Mouse (Mus musculus): ENCODE results near the gene Cfb.
"Not testable (repeated sequence)": the region's sequence is repeated elsewhere in the genome, so short reads cannot be mapped to it uniquely, and the experiment has no call there.

The Cfb gene

GRCm38 (mm10) chr17:34836856-34837221, 25.5 kb downstream of the Cfb start, which contains the start of the genes Stk19 and Dxo:
Gene Stk19 (minus strand): TSS chr17:34836945.
Gene Dxo (plus strand): TSS chr17:34837019.
- DNase-seq (ENCODE audit: low spot score): peak; percentile 96

- no peak for DNase-seq (ENCODE audit: low spot score)
Observed at GRCm38 (mm10) chr17:34836155-34836855, 26.0 kb downstream of the Cfb start.

- not testable (repeated sequence) for DNase-seq (ENCODE audit: low spot score)
Observed at GRCm38 (mm10) chr17:34830776-34831175, 31.5 kb downstream of the Cfb start.

- no peak for DNase-seq (ENCODE audit: low spot score)
Observed at GRCm38 (mm10) chr17:34814818-34815370, 47.4 kb downstream of the Cfb start.

GRCm38 (mm10) chr17:34813747-34814146, 48.6 kb downstream of the Cfb start:
- DNase-seq (ENCODE audit: low spot score): not testable (repeated sequence)

- no peak for DNase-seq (ENCODE audit: low spot score)
Observed at GRCm38 (mm10) chr17:34811275-34811674, 51.0 kb downstream of the Cfb start.

GRCm38 (mm10) chr17:34810811-34811210, 51.5 kb downstream of the Cfb start:
- not testable (repeated sequence) for DNase-seq (ENCODE audit: low spot score)

- DNase-seq (ENCODE audit: low spot score): not testable (repeated sequence)
Observed at GRCm38 (mm10) chr17:34810411-34810810, 51.9 kb downstream of the Cfb start.

GRCm38 (mm10) chr17:34808599-34809205, 53.6 kb downstream of the Cfb start:
- no peak for DNase-seq (ENCODE audit: low spot score)

GRCm38 (mm10) chr17:34807176-34807575, 55.1 kb downstream of the Cfb start:
- no peak for DNase-seq (ENCODE audit: low spot score)
